Mouse (Mus musculus) fibroblast of lung, adult 2 months (primary cell): Measurements from ENCODE around the gene Dapp1.

Experiments used
- DNase-seq: peaks from one replicate; pipeline ENCODE4 v3.0.0-alpha.2; 2011; ENCODE audit warnings: low read depth

The Dapp1 gene

DNA sequence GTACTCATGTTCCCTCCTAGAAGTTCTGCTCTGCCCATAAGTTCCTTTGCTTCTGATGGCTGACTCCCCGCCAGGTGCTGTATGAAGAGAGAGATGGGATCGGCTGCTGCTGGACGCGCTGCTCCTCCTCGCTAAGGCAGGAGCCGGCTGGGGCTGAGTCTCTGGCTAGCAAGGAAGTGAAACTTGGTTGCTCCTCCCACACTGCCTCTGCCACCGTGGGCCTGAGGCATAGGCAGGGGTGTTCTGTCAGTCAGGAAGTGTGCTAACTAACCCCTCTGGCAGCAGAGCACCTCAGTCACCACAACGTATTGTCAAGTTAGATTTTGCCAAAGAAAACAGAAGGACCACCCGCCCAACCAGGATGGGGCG, at the start of gene Dapp1:
Gene Dapp1 (minus strand): TSS at position 164 of the 369 bp plus-strand sequence.
- peak; percentile 22 for DNase-seq

DNA sequence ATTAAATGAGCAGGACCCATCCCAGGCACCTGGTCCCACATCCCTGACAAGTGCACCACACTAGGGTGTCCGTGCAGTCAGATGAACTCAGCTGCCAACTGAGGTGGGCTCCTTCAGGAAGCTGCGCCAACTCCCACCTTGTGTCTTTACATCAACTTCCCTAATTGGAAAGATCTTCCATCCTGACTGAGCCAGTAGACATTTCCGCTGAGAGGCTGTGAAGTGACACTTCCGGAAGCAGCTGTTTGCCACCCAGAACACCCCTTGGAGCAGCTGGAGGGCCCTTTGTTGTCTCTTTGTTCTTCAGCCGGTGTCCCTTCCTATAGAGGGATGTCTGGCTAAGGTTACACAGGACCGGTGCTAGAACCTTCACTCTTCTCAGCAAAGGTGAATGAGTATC, 49.2 kb upstream of the Dapp1 start:
- DNase-seq = no peak

DNA sequence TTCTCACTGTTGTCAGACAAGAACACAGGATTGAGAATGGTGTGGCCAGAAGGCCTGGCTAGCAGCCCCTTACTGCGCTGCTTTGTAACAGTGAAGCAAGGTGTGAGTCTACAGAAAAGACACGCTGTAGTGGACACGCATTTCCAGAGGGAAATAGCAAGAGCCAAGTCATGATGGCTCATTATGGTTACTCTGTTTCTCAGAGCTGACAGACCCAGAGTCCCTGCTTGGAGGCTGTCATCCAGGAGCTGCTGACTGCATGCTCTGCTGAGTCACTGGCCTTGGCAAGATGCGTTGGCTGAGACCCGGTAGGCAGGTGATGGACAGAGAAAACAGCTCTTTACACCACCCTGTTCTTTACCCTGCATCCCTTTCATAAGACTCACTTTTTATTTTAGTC, 48.0 kb upstream of the Dapp1 start:
- peak; percentile 75 for DNase-seq

DNA sequence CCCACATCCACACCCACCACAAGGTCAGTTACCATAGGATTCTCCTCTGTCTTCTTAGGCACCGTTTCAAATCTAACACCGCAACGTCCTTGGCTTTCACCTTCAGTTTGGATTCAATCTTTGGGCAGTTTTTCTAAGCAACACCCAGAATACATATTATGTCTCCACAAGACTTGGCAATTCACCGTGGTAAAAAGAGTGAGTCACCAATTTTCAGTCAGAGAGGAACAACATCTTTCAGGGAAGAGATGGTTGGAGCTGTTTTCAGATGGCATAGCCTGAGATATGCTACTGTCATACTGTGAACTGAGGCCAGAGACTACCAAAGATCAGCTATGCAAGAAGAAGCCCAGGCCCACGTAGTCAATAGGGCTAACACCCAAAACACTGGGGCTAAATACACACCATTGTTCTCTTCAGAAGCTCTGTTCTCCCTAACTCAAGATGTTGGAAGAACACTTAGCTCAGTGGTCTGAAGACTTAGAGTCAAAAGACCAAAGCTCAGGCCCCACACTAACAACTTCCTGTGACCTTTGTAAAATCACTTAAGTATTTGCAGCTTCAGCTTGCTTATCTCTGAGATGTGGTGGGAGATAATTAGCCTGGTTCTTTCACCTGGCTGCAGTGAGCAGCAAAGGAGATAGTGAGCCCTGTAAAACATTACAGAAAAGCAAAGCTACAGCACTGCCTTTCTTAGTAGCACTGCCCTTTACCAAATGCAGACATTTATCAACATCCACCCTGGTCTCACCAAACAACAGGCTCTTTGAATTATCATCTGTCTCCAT, 46.4 kb upstream of the Dapp1 start:
- peak; percentile 58 for DNase-seq

DNA sequence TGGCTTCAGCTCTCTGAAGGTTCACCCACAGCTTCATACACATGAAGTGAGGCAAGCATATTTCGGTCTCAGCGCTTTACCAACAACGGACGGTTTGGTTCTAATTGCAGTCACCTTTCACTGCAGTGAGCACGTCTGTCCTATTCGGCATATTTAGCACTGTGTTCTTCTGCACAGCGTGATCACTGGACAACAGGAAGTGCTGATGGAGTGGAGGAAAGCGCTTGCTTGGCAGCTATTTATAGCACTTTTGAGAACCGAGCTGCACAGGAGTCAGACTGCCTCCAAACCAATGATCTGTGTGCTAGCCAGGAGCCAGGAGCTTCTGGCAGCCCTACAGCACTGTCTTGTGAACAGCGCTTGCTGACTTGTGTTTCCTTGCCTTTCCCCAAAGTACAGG, 44.9 kb upstream of the Dapp1 start:
- peak; percentile 62 for DNase-seq

DNA sequence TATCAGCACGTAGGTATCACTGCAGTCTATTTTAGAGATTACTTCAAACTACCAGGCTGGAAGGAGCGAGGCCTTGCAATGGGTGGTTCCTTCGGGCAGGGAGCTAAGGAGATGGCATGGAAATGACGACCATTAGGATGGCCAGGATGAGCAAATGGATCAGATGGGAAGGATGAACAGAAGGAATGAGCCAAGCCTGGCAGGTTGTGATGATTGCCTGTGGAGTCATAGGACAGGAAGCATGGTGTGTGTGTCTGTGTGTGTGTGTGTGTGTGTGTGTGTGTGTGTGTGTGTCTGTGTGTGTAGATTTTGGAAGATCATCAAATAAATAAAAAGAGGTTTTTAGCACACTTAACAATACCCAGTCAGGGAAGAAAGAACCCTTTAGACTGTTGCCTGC, 41.3 kb upstream of the Dapp1 start:
- no peak for DNase-seq

DNA sequence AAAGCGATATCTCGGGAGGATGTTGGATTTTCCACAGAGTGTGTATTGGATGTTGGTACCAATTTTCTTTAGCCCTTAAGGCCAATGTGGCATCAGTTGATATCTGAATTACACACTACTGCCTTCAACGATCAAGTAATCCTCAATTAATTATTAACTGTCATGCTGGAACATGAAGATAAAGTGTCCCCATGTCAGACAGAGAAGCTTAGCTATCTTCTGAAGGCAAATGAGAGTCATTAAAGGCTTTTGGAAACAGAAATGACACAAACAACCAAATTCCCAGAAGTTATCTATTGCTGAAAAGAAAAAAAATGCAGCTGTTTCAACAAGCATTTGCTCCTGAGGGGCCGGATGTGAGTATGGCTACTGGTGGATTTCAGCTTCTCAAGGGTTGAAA, 40.7 kb upstream of the Dapp1 start:
- no peak for DNase-seq

DNA sequence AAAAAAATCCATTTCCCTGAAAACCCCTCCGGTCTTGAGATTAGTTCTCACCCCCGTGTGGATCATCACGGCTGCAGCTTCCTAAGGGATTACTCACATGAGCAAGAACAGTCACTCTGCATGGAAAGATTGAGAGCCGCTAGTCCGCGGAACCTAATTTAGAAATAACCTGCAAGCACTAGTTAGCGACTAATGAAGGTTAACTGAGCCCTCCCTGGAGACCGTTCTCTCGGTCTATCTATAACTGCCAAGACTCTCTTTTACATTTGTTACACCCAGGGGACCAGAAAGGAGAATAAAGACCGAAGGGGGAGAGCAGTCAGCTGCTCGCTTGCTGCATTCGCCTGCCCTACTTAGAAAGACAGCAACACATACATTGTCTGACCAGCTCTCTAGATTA, 35.5 kb upstream of the Dapp1 start:
- no peak for DNase-seq

DNA sequence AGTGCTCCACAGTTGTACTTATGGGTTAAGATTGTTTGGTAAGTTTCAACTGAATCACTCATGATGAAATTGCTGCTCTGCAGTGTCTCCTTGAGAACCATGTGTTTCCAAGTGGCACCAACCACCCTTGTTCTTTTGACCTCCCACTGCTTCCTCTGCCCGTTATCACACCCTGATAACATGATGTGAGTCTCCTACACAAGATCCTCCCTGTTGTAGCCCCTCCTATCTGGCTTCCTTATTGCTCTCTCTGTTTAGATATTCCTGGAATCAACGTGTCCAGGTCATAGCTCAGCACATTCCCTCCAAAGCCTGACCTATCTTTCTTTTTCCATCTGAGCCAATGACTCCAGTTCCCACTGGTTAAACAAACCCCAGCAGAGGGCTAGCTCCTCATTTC, 33.4 kb upstream of the Dapp1 start:
- DNase-seq = no peak

DNA sequence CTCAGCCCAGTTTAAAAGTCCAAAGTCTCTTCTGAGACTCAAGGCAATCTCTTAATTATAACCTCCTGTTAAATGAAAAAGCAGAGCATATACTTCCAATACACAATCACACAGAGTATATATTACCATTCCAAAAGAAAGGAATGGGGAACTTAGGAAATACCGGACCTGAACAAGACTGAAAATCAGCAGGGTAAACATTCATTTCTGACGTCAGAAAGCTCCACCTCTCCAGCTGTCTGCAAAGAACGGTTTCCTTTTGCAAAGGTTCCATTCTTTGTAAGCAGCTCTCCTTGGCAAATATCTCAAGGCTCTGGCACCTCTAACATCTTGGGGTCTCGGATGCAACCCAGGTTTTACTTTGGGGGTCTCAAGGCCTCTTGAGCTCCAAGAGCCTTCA, 31.0 kb upstream of the Dapp1 start:
- DNase-seq = no peak

DNA sequence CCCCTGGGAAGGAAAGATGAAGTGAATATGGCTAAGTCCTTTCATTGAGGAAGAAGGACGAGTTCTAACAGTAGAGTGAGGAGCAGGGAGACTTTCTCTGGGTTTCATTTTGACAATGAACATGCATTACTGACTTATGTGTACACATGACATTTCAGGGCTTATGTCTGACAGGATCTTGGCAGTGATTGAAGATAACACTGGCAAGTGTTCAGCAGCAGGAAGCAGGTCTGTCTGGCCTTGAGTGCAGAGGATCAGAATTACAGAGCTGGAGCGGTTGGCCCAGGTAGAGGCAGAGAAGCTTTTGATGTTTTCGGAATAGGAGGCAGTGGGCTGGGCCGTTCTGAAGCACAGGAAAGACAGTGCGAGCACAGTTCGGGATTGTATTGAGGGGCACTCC, 26.8 kb upstream of the Dapp1 start:
- DNase-seq = no peak

DNA sequence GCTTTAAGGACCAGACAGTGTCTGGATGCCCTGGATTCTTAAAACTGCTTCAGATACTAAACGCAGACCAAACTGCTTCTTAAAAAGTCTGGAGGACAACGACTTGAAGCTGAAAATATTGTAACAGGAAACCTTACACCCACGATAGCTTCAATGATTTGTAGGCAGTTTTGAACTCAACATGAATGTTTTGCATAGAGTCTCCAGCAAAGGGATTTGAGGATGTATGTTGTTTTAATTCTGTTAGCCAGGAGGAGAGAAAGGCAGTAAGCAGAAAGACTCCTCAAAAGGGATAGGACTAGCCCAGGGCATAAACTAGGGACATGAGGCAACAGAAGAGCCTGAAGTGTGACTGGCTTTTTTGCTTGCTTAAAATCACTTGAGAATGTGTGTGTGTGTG, 25.6 kb upstream of the Dapp1 start:
- DNase-seq = no peak

DNA sequence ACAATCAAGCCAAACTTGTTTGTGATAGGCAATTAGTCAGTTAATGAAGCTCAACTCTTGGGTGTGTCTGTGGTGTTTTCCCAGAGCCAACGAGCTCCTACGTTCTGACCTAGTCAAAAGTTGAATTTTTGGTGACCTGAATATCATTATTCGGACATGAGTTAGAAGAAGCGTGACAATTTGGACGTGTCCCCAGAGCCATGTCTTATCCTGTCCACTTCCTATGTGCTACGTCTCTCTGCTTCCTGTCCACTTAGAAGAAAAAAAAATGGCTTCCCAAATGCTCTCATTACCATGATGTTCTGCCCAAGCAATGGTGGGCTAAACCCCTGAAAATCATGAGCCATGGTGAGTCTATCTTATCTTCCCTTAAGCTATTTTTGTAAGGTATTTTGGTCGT, 21.9 kb upstream of the Dapp1 start:
- DNase-seq = no peak

DNA sequence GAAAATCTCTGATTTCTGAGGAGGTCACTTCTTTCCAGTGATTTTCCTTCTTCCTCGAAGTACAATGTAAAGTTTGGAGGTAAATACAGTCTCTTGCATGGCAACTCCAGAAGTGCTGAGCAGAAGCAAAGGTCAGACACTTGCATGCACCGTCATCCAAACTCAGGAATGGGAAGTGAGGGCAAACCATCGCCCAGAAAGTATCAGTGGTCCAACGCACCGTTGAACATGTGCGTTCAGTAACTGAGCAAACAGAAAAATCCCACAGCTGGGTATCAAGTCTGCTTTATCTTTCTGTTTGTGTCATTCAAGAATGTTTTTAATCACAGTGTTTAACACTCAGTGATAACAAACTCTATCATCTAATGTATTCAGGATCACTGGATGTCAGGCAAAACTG, 21.2 kb upstream of the Dapp1 start:
- DNase-seq = no peak

DNA sequence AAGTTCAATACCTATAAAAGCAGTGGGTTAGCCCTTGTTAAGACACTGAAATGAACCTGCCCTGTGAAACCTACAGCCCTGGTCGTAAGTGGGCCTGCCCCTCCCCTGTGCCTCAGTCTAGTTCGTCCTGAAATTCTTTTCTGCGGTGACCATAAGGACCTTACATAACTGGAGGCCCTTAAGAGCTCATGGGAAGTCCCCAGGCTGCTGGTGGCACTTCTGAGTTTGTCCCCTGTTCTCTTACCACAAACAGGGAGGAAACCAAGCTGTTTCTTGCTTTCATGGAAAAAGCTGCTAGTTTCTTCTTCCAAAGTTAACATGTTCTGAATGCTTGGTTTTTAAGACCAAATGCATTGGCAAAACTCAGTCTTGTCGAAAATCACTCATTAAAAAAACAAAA, 20.5 kb upstream of the Dapp1 start:
- DNase-seq = no peak

DNA sequence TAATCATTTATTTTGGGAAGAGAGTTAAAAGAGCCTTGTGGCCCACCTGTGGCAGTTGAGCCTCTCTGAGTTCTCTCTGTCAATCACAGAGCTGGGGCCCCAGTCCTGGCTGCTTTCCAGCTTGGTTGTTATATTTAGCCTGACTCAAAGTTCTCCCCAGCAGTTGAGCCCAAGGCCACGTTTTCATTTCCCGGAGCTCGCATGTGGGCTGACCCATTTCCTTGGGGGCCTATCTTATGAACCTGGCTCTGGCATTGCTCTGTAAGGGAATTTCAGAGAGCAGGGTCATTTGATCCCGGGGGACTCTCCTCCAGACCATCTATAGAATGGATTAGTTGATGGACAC, 19.4 kb upstream of the Dapp1 start:
- no peak for DNase-seq

DNA sequence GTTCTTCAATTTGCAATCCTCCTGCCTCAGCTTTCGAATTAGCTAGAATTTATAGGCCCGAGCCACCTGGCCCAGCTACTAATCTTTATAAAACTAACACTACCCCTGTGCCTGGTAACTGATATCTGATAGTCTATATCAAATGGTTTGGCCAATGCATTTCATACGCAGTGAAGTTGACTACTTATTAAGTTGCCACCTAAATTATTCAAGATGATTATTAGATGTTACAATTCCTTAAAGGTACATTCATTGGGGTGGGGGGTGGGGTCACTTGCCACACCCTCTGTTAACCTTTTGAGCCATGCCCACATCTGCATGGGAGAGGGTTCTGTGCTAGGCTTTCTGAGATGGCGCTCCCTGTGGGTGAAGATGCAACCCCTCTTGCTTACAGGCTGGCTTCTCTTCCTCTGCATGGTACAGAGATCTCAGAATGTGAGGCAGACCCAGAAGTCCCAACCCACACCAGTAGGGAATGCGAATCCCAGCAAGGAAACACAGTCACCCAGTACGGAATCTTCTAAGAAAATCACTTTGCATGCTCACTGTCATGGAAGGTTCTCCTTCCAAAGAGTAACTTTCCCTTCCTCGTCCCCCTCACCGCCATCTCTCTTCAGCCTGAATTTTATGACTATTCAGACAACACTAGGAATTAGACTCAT, 18.8 kb upstream of the Dapp1 start:
- no peak for DNase-seq

DNA sequence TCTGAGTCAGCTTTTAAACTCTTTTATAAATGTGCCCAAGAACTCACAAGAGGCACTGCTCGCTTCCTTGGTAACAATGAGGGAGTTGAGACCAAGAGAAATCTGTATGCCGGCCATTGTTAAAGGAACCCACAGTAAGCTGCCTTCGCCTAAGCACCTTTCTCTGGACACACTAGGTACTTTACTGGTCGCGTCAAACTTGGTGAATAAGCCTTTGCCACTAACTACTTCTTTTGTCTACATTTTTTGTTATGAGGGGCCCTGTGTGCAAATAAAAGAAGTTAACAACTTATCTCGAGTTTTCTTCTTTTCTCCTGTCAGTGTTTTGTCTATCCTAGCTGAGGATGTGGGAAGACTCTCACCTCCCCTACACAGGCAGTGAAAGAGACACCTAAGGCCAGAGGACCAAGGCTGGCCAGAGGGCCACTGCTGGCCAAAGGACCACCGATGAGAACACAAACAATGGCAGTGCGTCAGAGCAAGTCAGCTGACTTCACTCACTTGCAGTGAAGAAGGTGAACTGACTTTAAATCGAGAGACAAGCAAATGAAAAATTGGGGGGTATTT, 18.0 kb upstream of the Dapp1 start:
- DNase-seq = no peak

DNA sequence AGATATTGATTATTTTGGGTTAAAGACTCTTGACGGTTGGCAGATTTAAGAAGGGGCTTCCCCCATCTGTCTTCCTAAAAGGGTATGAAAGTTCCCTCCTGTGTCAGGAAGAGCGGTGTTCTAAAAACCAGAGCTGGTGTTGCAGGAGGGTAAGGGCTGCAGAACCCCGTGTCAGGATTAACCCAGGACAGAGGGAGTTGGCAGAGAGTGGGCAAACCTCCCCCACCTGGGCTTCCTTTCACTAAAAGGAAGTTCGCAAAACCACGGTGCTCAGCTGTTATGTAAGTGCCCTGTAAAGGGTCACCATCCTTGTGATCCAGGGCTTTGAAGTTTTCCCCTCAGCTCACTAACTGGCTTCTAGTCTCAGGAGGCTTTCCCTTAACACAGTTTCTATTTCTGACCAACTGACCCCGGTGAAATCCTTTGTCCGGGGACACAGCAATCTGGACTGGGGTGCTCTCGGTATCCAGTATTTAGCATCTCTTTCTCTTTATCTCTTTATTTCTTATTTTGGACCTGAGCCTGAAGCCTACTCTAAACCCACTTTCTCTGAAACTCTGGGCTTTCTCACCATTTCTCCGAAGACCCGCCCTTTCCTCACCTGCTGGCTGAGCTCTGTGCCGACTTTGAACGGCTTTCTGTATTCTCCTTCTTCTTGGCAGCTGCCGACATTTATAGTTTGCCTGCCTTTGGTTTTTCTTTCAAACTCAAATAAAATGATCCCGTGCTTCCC, 17.3 kb upstream of the Dapp1 start:
- DNase-seq = no peak

DNA sequence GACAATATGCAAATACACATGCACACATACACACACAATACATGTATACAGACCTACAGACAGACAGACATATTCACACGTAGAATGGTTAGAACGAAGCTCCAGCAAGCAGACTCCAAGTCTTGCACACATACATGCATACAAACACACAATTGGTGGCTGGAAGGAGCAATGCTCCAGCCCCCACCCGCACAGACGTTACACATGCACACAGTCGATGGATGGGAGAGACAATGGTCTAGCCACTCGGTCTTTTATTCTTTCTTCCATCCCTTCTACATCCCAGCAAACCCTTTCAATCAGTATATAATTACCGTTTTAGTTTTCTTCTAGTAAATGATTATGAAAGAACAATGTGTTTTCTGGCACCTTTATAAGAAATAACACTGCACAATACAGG, 14.1 kb upstream of the Dapp1 start:
- no peak for DNase-seq

DNA sequence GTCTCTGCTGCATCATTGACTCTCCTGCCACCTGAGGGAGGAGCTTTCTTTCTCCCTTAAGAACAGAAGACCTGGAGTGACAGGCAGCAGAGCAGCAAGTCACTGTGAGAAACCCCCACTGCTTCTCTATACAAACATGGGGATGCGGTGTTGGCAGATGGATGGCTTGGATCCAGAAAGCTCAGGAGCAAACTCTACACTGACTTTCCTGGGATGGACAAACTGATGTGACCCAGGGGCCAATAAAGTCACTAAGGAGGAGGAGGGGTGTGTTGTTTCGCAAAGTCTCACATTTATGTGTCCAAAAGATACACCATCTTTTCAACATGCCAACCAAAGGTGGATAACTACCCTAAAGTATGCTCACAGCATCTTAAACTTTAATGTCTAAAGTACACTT, 12.9 kb upstream of the Dapp1 start:
- DNase-seq = no peak

DNA sequence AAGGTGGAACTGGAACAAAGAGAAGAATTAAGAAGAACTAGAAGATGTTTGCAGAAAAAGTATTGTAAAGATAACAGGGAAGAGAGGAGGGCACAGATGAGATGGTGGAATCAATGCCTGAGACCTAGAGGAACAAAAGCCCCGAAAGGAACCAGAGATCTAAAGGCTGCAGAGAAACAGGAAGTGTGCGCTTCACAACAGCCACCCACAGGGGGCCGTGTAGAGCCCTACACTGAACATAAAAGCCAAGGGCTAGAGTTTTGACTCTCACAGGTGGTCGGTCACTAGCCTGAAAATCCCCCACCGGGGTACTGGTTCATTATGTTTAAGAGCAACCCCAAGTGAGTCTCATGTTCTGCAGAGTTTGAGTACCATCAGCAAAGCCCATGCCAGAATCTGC, 11.0 kb upstream of the Dapp1 start:
- no peak for DNase-seq

DNA sequence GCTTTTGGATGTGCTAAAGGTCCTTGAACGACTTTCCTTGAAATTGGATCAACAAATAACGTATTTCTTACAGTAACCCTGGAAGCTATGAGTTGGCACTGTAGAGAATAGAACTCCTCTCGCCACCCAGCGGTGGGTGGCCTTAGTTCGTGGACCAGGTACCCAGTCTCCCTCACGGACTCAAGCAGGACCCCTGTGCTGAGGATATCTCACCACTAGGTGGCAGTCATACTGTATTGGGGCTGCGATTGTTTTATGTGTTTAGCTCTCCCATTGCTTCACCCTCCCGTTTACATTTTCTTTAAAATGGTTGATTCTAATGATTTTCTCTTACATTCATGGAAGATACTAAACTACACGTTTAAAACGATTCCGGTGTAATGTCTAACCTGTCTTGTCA, 9.8 kb upstream of the Dapp1 start:
- DNase-seq = peak; percentile 89
